Mouse (Mus musculus): ENCODE measurements at regions not wholly inside any gene's neighbourhood (a gene's known extent, or its start where the extent isn't known, plus 50 kb on each side); places are given as distances from the start of the nearest gene placed in this dataset.

DNA sequence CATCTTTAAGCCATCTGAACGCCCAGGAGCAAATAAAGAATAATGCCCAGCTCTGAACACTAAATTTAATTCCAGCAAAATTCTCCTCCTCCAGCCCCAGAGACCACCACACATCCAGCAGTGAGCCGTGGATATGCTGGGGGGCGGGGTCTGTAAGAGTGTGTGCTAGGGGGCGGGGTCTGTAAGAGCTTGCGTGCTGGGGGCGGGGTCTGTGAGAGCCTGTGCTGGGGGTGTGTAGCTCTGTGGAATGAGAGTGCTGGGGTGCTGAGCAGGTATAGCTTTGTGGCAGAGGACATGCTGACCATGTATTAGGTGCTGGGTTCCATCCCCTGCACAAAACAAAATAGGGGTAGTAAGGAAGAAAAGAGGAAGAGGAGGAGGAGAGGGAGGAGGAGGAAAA lies 91.1 kb upstream of the Slc45a1 start:
- no peak for TF ChIP-seq CTCF (IDR thresholded peaks at IDR 0.05; ENCODE audit: borderline replicate concordance, extremely low read depth, insufficient read depth, insufficient read length)
- TF ChIP-seq POLR2A (IDR thresholded peaks at IDR 0.05; ENCODE audit: borderline replicate concordance, extremely low read depth, insufficient read depth, insufficient read length, poor library complexity, severe bottlenecking): no peak
